Mouse (Mus musculus) midbrain, embryonic 16.5 days (tissue): Measurements from ENCODE around the gene Helz. TPM values are rescaled to one million over a fixed set of nuclear protein-coding genes. Genes with fewer than 3 reads are reported as not detected.

Experiments used
- ATAC-seq: fragments of 200-750 bp; cut with Nextera tagmentation; 2 replicates; pipeline ENCODE4 v1.8.0; 2017; ENCODE audit warnings: moderate TSS enrichment
- H3K27ac ChIP-seq: fragments of 300-500 bp; sonication (generic); 2 replicates; pipeline ENCODE4 v1.5.1; 2014; ENCODE audit warnings: mild to moderate bottlenecking, low read length, mixed read lengths
- H3K27me3 ChIP-seq: fragments of 300-500 bp; sonication (generic); 2 replicates; pipeline ENCODE4 v1.6.1; 2014; ENCODE audit warnings: low read depth, low read length, mixed read lengths; ENCODE audit not compliant: control insufficient read depth, insufficient read depth
- H3K36me3 ChIP-seq: fragments of 300-500 bp; sonication (generic); 2 replicates; pipeline ENCODE4 v1.6.1; 2014; ENCODE audit warnings: mild to moderate bottlenecking, low read length, moderate library complexity, mixed read lengths; ENCODE audit not compliant: control insufficient read depth, insufficient read depth
- H3K4me1 ChIP-seq: fragments of 300-500 bp; sonication (generic); 2 replicates; pipeline ENCODE4 v1.6.1; 2014; ENCODE audit warnings: mild to moderate bottlenecking, low read length, mixed read lengths; ENCODE audit not compliant: control insufficient read depth, insufficient read depth
- H3K4me2 ChIP-seq: fragments of 300-500 bp; sonication (generic); 2 replicates; pipeline ENCODE4 v1.6.1; 2014; ENCODE audit warnings: mild to moderate bottlenecking, low read length, mixed read lengths
- H3K4me3 ChIP-seq: fragments of 300-500 bp; sonication (generic); 2 replicates; pipeline ENCODE4 v1.5.1; 2014; ENCODE audit warnings: low read depth, mild to moderate bottlenecking, low read length, moderate library complexity, mixed read lengths
- H3K9ac ChIP-seq: fragments of 300-500 bp; sonication (generic); 2 replicates; pipeline ENCODE4 v1.6.1; 2014; ENCODE audit warnings: low read depth, low read length, mixed read lengths
- H3K9me3 ChIP-seq: fragments of 300-500 bp; sonication (generic); replicated peaks from 2 replicates; pipeline ENCODE4 v1.6.1; 2014; ENCODE audit warnings: mild to moderate bottlenecking, low read length, mixed read lengths; ENCODE audit not compliant: control insufficient read depth, poor library complexity, severe bottlenecking
- WGBS: fragments of 180-500 bp; shearing (Covaris S2); extraction: QIAGEN DNeasy Blood & Tissue Kit; methylation state at CpG from one replicate; pipeline ENCODE4 v1.1.7; 2014; 5-methylcytosine and 5-hydroxymethylcytosine counted together
- polyA plus RNA-seq: library from polyadenylated mRNA; unstranded; fragments of >200 nt; fragmentation: Nextera tagmentation; extraction: Ambion mirVana; gene quantifications from 2 replicates; pipeline ENCODE4 v1.2.1, GENCODE M21; 2015

Gene Helz
- polyA plus RNA-seq, 1 experiment from 2014 or later, result 16.6 TPM

- no peak for ATAC-seq
- Histone ChIP-seq H3K4me1 (no peaks in the 10 kb centered on the region), H3K27me3 (no peaks in the 10 kb centered on the region), H3K9me3 (no peaks in the 10 kb centered on the region), H3K27ac (no peak overlapping the region), H3K4me3 (no peak overlapping the region), H3K9ac (no peak overlapping the region), H3K4me2 (no peak overlapping the region), H3K36me3 (peaks cover 11% of the 10 kb centered on the region)
- 96% methylated on average over 3 of the region's 3 CpGs for WGBS
Measured at GRCm38 (mm10) chr11:107647330-107647729, 99.6 kb downstream of the Helz start.

DNA sequence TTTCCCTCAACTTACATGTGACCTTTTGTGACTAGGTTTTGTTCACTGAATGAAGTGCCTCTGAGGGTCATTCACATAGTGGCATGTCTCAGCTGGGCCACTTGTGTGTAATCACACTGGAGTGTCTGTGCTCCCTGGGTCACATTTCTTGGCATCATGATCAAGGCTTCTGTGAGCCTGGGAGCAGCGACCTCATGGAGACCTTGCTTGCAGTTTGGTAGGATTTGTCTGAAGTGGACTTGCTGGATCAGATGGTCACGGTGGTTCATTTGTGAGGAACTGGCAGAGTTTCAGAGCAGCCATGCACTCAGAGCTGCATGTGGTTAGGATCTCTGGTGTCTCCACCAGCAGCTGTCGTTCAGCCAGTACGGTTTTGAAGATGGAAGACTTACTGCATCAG lies 100.9 kb downstream of the Helz start:
- Histone ChIP-seq H3K4me2 (no peak overlapping the region), H3K4me1 (no peaks in the 10 kb centered on the region), H3K27me3 (no peaks in the 10 kb centered on the region), H3K9me3 (no peaks in the 10 kb centered on the region), H3K4me3 (no peak overlapping the region), H3K36me3 (peaks cover 9% of the 10 kb centered on the region), H3K27ac (no peak overlapping the region), H3K9ac (no peak overlapping the region)
- WGBS, result 85% methylated on average over 4 of the region's 4 CpGs
- ATAC-seq, result no peak

GRCm38 (mm10) chr11:107649458-107649857 lies 101.7 kb downstream of the Helz start:
- H3K27ac ChIP-seq, result no peak overlapping the region
- H3K27me3 ChIP-seq, result no peaks in the 10 kb centered on the region
- no peak overlapping the region for H3K4me3 ChIP-seq
- WGBS, result 96% methylated on average over 14 of the region's 14 CpGs
- H3K9ac ChIP-seq, result no peak overlapping the region
- peaks cover 6% of the 10 kb centered on the region; the same call in 1 of the 2 replicates for H3K36me3 ChIP-seq
- no peak for ATAC-seq
- no peaks in the 10 kb centered on the region for H3K9me3 ChIP-seq
- no peak overlapping the region for H3K4me2 ChIP-seq
- no peaks in the 10 kb centered on the region for H3K4me1 ChIP-seq

DNA sequence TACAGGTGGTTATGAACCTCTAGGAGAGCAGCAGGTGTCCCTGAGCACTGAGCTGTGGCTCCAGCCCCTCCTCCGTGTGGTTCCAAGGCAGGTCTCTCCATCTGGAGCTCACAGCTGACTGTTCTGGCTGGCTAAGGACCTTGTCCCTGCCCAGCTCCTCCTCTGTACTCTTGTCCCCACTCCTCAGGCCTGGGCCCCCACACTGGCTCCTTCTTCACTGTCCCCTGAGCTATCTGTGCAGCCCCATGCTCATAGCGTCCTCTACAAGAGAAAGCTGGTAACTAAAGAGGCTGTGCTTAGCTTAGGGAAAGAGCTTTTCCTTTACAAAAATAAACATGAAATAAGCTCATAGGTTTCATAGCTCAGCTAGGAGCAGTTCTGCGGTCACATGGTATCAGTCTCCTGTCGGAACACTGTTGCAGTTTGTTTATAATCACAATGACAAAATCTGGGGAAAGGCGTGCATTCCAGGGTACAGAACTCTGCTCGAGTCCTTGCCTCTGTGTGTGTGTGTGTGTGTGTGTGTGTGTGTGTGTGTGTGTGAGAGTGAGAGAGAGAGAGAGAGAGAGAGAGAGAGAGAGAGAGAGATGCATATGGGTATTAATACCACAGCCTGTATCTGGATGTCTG lies 102.8 kb downstream of the Helz start:
- Histone ChIP-seq H3K9ac (no peak overlapping the region), H3K4me2 (no peak overlapping the region), H3K27me3 (no peaks in the 10 kb centered on the region), H3K4me1 (no peaks in the 10 kb centered on the region), H3K36me3 (peaks cover 6% of the 10 kb centered on the region; the same call in 1 of the 2 replicates), H3K4me3 (no peak overlapping the region), H3K9me3 (no peaks in the 10 kb centered on the region), H3K27ac (no peak overlapping the region)
- no peak for ATAC-seq
- 86% methylated on average over 6 of the region's 6 CpGs for WGBS

- ATAC-seq, result no peak
- no peak overlapping the region for H3K4me3 ChIP-seq
- H3K4me2 ChIP-seq, result no peak overlapping the region
- no peak overlapping the region for H3K27ac ChIP-seq
- H3K9me3 ChIP-seq, result no peaks in the 10 kb centered on the region
- no peaks in the 10 kb centered on the region for H3K4me1 ChIP-seq
- H3K9ac ChIP-seq, result no peak overlapping the region
- peaks cover 9% of the 10 kb centered on the region for H3K36me3 ChIP-seq
- H3K27me3 ChIP-seq, result no peaks in the 10 kb centered on the region
- WGBS, result 71% methylated on average over 7 of the region's 7 CpGs
Measured at GRCm38 (mm10) chr11:107651391-107651790, 103.7 kb downstream of the Helz start.

- 76% methylated on average over 8 of the region's 8 CpGs for WGBS
- H3K4me3 ChIP-seq, result no peak overlapping the region
- H3K27ac ChIP-seq, result no peak overlapping the region
- ATAC-seq, result no peak
- no peaks in the 10 kb centered on the region for H3K4me1 ChIP-seq
- peaks cover 10% of the 10 kb centered on the region for H3K36me3 ChIP-seq
- no peak overlapping the region for H3K4me2 ChIP-seq
- H3K9ac ChIP-seq, result no peak overlapping the region
- no peaks in the 10 kb centered on the region for H3K27me3 ChIP-seq
- H3K9me3 ChIP-seq, result no peaks in the 10 kb centered on the region
Measured at GRCm38 (mm10) chr11:107652137-107652536, 104.4 kb downstream of the Helz start.

DNA sequence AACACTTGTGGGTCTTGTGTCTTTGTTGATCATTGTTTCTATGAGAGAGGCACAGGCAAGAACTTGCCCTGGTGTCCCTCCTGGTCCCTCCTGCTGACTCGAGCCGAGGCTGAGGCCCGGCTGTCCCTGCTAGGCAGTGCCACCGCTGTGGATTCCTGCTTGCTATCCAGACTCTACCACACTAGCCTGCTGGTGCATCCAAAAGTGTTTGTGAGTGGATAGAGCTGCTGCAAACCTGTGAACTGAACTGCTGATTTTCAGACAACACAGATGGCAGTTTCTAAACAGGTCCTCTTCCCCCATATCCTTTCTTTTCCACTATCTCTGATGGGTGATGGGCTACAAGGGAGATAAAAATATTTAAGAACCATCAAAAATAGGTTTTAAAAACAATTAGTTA lies 107.8 kb downstream of the Helz start:
- H3K4me3 ChIP-seq, result no peak overlapping the region
- no peak for ATAC-seq
- H3K9me3 ChIP-seq, result no peaks in the 10 kb centered on the region
- H3K9ac ChIP-seq, result no peak overlapping the region
- 90% methylated on average over 4 of the region's 4 CpGs for WGBS
- H3K27ac ChIP-seq, result no peak overlapping the region
- no peaks in the 10 kb centered on the region for H3K27me3 ChIP-seq
- peaks cover 4% of the 10 kb centered on the region; the same call in 1 of the 2 replicates for H3K36me3 ChIP-seq
- H3K4me1 ChIP-seq, result no peaks in the 10 kb centered on the region
- no peak overlapping the region for H3K4me2 ChIP-seq

DNA sequence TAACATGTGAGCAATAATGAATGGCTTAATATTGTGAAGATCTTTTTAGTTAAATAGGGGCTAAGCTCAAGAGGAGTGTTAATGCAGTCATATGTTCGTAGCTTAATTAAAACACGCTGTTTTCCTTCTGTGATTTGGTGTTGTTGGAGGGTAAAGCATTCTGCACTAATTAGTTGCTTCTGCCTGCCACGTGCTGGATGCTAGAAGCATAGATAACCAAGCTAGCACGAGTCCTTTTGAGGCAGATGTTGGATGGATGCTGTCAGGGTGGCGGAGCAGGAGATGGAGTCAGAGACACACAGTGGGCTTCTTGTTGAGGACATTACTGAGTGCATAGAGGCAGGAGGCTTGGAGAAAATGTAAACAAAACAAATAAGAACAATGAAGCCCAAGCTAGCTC lies 109.4 kb downstream of the Helz start:
- H3K27ac ChIP-seq, result no peak overlapping the region

DNA sequence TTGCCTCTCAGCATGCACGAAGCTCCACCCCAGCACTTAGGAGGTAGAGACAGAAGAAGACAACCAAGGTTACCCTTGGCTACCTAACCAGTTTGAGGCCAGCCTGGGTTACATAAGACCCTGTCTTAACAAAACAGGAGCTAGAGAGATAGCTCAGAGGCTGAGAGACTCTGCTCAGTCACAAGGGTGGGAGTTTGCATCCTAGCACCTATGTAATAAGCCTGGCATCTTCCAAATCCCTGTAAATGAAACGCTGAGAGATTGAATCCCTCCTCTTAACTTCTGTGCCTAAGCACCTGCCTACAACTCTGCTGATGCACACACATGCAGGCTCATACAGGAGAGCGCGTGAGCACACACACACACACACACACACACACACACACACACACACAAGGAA lies 112.7 kb downstream of the Helz start:
- no peak overlapping the region for H3K4me3 ChIP-seq

More for the DNA sequence above, 109.4 kb downstream of the Helz start:
- H3K4me3 ChIP-seq, result no peak overlapping the region
- no peaks in the 10 kb centered on the region for H3K27me3 ChIP-seq
- H3K9ac ChIP-seq, result no peak overlapping the region
- peaks cover 9% of the 10 kb centered on the region for H3K36me3 ChIP-seq
- ATAC-seq, result no peak
- WGBS, result 69% methylated on average over 5 of the region's 5 CpGs
- H3K4me2 ChIP-seq, result no peak overlapping the region
- H3K4me1 ChIP-seq, result no peaks in the 10 kb centered on the region
- H3K9me3 ChIP-seq, result no peaks in the 10 kb centered on the region

More for the DNA sequence above, 112.7 kb downstream of the Helz start:
- ATAC-seq, result no peak
- Histone ChIP-seq H3K27me3 (no peaks in the 10 kb centered on the region), H3K9ac (no peak overlapping the region), H3K9me3 (no peaks in the 10 kb centered on the region), H3K4me2 (no peak overlapping the region), H3K36me3 (peaks cover 12% of the 10 kb centered on the region), H3K27ac (no peak overlapping the region), H3K4me1 (no peaks in the 10 kb centered on the region)
- WGBS, result 95% methylated on average over 4 of the region's 4 CpGs
